Mouse (Mus musculus) MEL (cell line): ENCODE measurements around the gene Kxd1. TPM values are rescaled to one million over a fixed set of nuclear protein-coding genes. Genes with fewer than 3 reads are reported as not detected.
A peak's percentile ranks its signal among the peaks of the same experiment; 100 is the strongest.

Source experiments
- DNase-seq: peaks from one replicate; pipeline ENCODE4 v3.0.0; 2011; ENCODE audit warnings: low read depth, low spot score
- H3K27ac ChIP-seq: 2 replicates; pipeline ENCODE4 v1.5.1; 2012; ENCODE audit warnings: low read depth, mild to moderate bottlenecking, control low read depth, low read length, moderate library complexity; ENCODE audit not compliant: control insufficient read depth
- H3K27me3 ChIP-seq, 2 experiments: fragments of 150-350 bp in 1 of 2; sonication (generic) in 1 of 2; 2 replicates each; pipeline ENCODE4 v1.6.1; 2012; ENCODE audit warnings: low read length in 2 of 2, mild to moderate bottlenecking in 2 of 2, improper control_type of control experiment in 1 of 2, moderate library complexity in 1 of 2; ENCODE audit not compliant: insufficient read depth in 2 of 2, control insufficient read depth in 1 of 2
- H3K36me3 ChIP-seq, 2 experiments: 2 replicates each; pipeline ENCODE4 v1.6.1; 2012 to 2014; ENCODE audit warnings: low read length in 2 of 2, improper control_type of control experiment in 1 of 2, inconsistent platforms in 1 of 2, mild to moderate bottlenecking in 1 of 2; ENCODE audit not compliant: insufficient read depth in 2 of 2, control insufficient read depth in 1 of 2
- H3K4me1 ChIP-seq, 2 experiments: fragments of 150-350 bp in 1 of 2; sonication (generic) in 1 of 2; 2 replicates each; pipeline ENCODE4 v1.6.1; 2012; ENCODE audit warnings: low read length in 2 of 2, improper control_type of control experiment in 1 of 2, mild to moderate bottlenecking in 1 of 2; ENCODE audit not compliant: insufficient read depth in 2 of 2, control insufficient read depth in 1 of 2
- H3K4me3 ChIP-seq, 2 experiments: fragments of 150-350 bp in 1 of 2; sonication (generic) in 1 of 2; 2 replicates each; pipeline ENCODE4 v1.5.1; 2012; ENCODE audit warnings: low read depth in 2 of 2, low read length in 2 of 2, mild to moderate bottlenecking in 2 of 2, moderate library complexity in 2 of 2, control low read depth in 1 of 2, improper control_type of control experiment in 1 of 2; ENCODE audit not compliant: control insufficient read depth in 1 of 2, insufficient read depth in 1 of 2
- H3K79me2 ChIP-seq: 2 replicates; pipeline ENCODE4 v1.6.1; 2012; ENCODE audit warnings: mild to moderate bottlenecking, low read length, moderate library complexity; ENCODE audit not compliant: control insufficient read depth, poor library complexity, insufficient read depth
- H3K9ac ChIP-seq: 2 replicates; pipeline ENCODE4 v1.6.1; 2012; ENCODE audit warnings: low read depth, mild to moderate bottlenecking, control low read depth, low read length, moderate library complexity; ENCODE audit not compliant: control insufficient read depth, poor library complexity, severe bottlenecking
- H3K9me3 ChIP-seq: fragments of 150-350 bp; sonication (generic); replicated peaks from 2 replicates; pipeline ENCODE4 v1.6.1; 2012; ENCODE audit warnings: mild to moderate bottlenecking, low read length, improper control_type of control experiment, moderate library complexity; ENCODE audit not compliant: insufficient read depth
- BHLHE40 ChIP-seq: IDR thresholded peaks from 2 replicates; pipeline ENCODE4 v1.6.1; 2012; ENCODE audit warnings: low read depth, mild to moderate bottlenecking, inconsistent platforms, low read length, improper control_type of control experiment, borderline replicate concordance
- CTCF ChIP-seq, 3 experiments: IDR thresholded peaks in 2 of 3; conservative IDR thresholded peaks in 1 of 3; 2 replicates each; pipeline ENCODE4 v1.5.1; 2011 to 2012; ENCODE audit warnings: low read length in 3 of 3, low read depth in 2 of 3, mild to moderate bottlenecking in 2 of 3, improper control_type of control experiment in 1 of 3, inconsistent platforms in 1 of 3, mixed read lengths in 1 of 3, moderate library complexity in 1 of 3; ENCODE audit not compliant: control insufficient read depth in 1 of 3, insufficient read depth in 1 of 3, poor library complexity in 1 of 3, severe bottlenecking in 1 of 3
- EP300 ChIP-seq, 2 experiments: IDR thresholded peaks; 2 replicates each; pipeline ENCODE4 v1.6.1; 2011; ENCODE audit warnings: improper control_type of control experiment in 2 of 2, low read length in 2 of 2, low read depth in 1 of 2, mild to moderate bottlenecking in 1 of 2
- MAX ChIP-seq: IDR thresholded peaks from 2 replicates; pipeline ENCODE4 v1.6.1; 2011; ENCODE audit warnings: low read length, improper control_type of control experiment
- MAZ ChIP-seq: IDR thresholded peaks from 2 replicates; pipeline ENCODE4 v1.6.1; 2012; ENCODE audit warnings: low read depth, mild to moderate bottlenecking, inconsistent platforms, low read length, improper control_type of control experiment
- NRF1 ChIP-seq: IDR thresholded peaks from 2 replicates; pipeline ENCODE4 v1.6.1; 2014; ENCODE audit warnings: low read depth, mild to moderate bottlenecking, inconsistent platforms, low read length, improper control_type of control experiment, moderate library complexity; ENCODE audit not compliant: poor library complexity, insufficient read depth, severe bottlenecking
- POLR2A ChIP-seq, 2 experiments: IDR thresholded peaks; 2 replicates each; pipeline ENCODE4 v1.6.1; 2011 to 2012; ENCODE audit warnings: low read length in 2 of 2, mild to moderate bottlenecking in 2 of 2, control low read depth in 1 of 2, improper control_type of control experiment in 1 of 2, low read depth in 1 of 2, moderate library complexity in 1 of 2; ENCODE audit not compliant: control insufficient read depth in 1 of 2, insufficient read depth in 1 of 2, poor library complexity in 1 of 2
- POLR2AphosphoS5 ChIP-seq: IDR thresholded peaks from 2 replicates; pipeline ENCODE4 v1.6.1; 2012; ENCODE audit warnings: low read depth, borderline replicate concordance, mild to moderate bottlenecking, inconsistent platforms, low read length, moderate library complexity, mixed read lengths
- RAD21 ChIP-seq: IDR thresholded peaks from 2 replicates; pipeline ENCODE4 v1.6.1; 2011; ENCODE audit warnings: mild to moderate bottlenecking, low read depth, low read length, improper control_type of control experiment
- SMC3 ChIP-seq: IDR thresholded peaks from 2 replicates; pipeline ENCODE4 v1.6.1; 2011; ENCODE audit warnings: low read depth, low read length, improper control_type of control experiment
- TAL1 ChIP-seq: IDR thresholded peaks from 2 replicates; pipeline ENCODE4 v1.6.1; 2012; ENCODE audit warnings: mild to moderate bottlenecking, inconsistent platforms, low read length, moderate library complexity, mixed read lengths
- UBTF ChIP-seq: IDR thresholded peaks from 2 replicates; pipeline ENCODE4 v1.6.1; 2012; ENCODE audit warnings: low read depth, mild to moderate bottlenecking, inconsistent platforms, low read length, improper control_type of control experiment, moderate library complexity, borderline replicate concordance; ENCODE audit not compliant: insufficient read depth
- ZC3H11A ChIP-seq: IDR thresholded peaks from 2 replicates; pipeline ENCODE4 v1.6.1; 2012; ENCODE audit warnings: low read depth, mild to moderate bottlenecking, inconsistent platforms, low read length, improper control_type of control experiment
- polyA plus RNA-seq, 2 experiments: library from polyadenylated mRNA; stranded (reverse) in 1 of 2; unstranded in 1 of 2; fragments of >175 nt in 1 of 2; fragments of >200 nt in 1 of 2; gene quantifications; 2 replicates each; pipeline versions ENCODE4 v1.2.1 to v1.2.4; 2012; ENCODE audit warnings: low replicate concordance in 2 of 2, low read depth in 1 of 2; ENCODE audit not compliant: insufficient read length in 2 of 2, insufficient read depth in 1 of 2, missing spikeins in 1 of 2
- total RNA-seq: library from RNA; depleted of rRNA; stranded (reverse); fragments of 300-350 nt; gene quantifications from 2 replicates; pipeline ENCODE4 v1.2.3, GENCODE M21; 2012

Kxd1 gene
- total and polyA plus RNA-seq, 3 experiments: 54.4 to 77.4 TPM; not detected in 1

DNA sequence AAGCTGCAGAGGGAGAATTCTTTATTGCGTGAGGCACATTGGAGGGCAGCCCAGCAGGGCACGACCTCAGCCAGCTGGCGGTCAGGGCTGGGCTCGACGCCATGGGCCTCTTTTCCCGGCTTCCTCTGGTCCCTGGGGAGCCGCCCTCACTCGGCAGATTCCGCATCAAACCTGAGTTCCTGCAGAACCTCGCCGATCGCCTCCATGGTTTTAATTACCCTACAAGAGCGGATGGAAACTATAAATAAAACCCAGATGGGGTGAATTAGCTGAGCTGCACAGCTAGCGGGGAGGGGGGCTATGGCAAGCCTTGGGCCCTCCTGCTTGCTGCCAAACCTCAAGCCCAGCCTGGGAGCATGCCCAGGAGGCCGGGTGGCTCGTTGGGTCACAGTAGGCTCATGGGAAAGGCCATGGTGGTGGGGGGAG, 23.5 kb downstream of the Kxd1 start:
- peaks cover 3 to 47% of the 10 kb centered on the region in 2 experiments; a peak in 3 of 4 replicates for H3K4me1 ChIP-seq
- peaks cover 5 to 18% of the 10 kb centered on the region in 2 experiments; a peak in 3 of 4 replicates for H3K36me3 ChIP-seq
- H3K79me2 ChIP-seq: peaks cover 26% of the 10 kb centered on the region
- H3K27me3 ChIP-seq: no peaks in the 10 kb centered on the region
- no peak overlapping the region for H3K27ac ChIP-seq
- TF ChIP-seq BHLHE40: no peak
- 0 out of 2 replicates have a peak, but pooled peaks have one; percentile 2 for TF ChIP-seq MAZ
- H3K9ac ChIP-seq: no peak overlapping the region
- DNase-seq: no peak
- no peaks in the 10 kb centered on the region for H3K9me3 ChIP-seq
- no peak overlapping the region for H3K4me3 ChIP-seq

- H3K4me1 ChIP-seq: peaks cover 3 to 39% of the 10 kb centered on the region in 2 experiments; a peak in 3 of 4 replicates
- peak overlapping the region; percentile 88 for H3K9ac ChIP-seq
- no peaks in the 10 kb centered on the region for H3K9me3 ChIP-seq
- H3K27me3 ChIP-seq: no peaks in the 10 kb centered on the region
- 0 out of 2 replicates have a peak, but pooled peaks have one; percentile 44 for TF ChIP-seq UBTF
- no peak for TF ChIP-seq EP300 (IDR thresholded peaks at IDR 0.05; ENCODE audit: low read depth in 1 of 2, low read length in 2 of 2)
- peak; percentile 70 for TF ChIP-seq RAD21
- TF ChIP-seq SMC3: peak; percentile 91
- no peak for TF ChIP-seq MAX
- TF ChIP-seq NRF1: no peak
- no peak for TF ChIP-seq POLR2AphosphoS5
- no peak for TF ChIP-seq TAL1
- TF ChIP-seq POLR2A (IDR thresholded peaks at IDR 0.05; ENCODE audit: control insufficient read depth in 1 of 2, insufficient read depth in 1 of 2, low read depth in 1 of 2, low read length in 2 of 2, poor library complexity in 1 of 2): 0 out of 4 replicates have a peak, but pooled peaks of 1 of the 2 experiments have one; percentile 39
- peak in 2 of 3 experiments; percentile 89 to 98; a peak in 5 of 6 replicates for TF ChIP-seq CTCF (IDR thresholded peaks at IDR 0.05 in 2 of 3, conservative IDR thresholded peaks at IDR 0.05 in 1 of 3; ENCODE audit: control insufficient read depth in 1 of 3, insufficient read depth in 1 of 3, low read depth in 2 of 3, low read length in 3 of 3, poor library complexity in 1 of 3, severe bottlenecking in 1 of 3)
- peak; percentile 63 for TF ChIP-seq ZC3H11A
- H3K36me3 ChIP-seq: peaks cover 2 to 18% of the 10 kb centered on the region in 2 experiments; a peak in 3 of 4 replicates
- H3K4me3 ChIP-seq: peak overlapping the region; percentile 54 to 84
- peak; percentile 76 for DNase-seq
- peaks cover 16% of the 10 kb centered on the region for H3K79me2 ChIP-seq
- H3K27ac ChIP-seq: peak overlapping the region; percentile 82
These were observed 24.6 kb downstream of the Kxd1 start for GRCm38 (mm10) chr8:70503062-70503750.
